Comparison of ENCODE assay signal across 11 mouse cellular contexts in the genomic region with DNA sequence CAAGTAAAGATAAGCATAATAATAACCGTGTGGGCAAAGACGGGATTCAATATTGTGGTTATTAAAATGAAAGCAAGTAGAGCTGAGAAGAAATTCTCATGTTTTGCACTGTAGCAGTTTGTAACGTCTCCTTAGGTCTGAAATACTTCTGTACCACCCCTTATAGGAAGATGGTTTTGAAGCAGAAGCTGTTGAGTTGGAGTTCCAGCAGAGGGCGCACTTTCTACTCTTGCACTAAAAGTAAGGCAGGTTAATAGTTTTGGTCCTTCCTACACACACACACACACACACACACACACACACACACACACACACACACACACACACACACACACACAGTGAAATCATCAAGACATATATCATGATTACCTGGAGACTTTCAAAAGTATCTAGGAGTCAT.
DNase-seq lines count a peak whose midpoint lies in the region; ATAC-seq and TF ChIP-seq lines count a peak whose summit lies in the region.
"Had no signal": no experiment of that assay in that cellular context is flagged by ENCODE, and none has a peak within 500 bp of the region (broad histone marks: within the 10 kb centered on the region; RNA-seq: fewer than 3 reads in every experiment).

No protein-coding gene starts in this region.

- no peak overlapping the region for H3K4me3 ChIP-seq in lung, embryonic 14.5 days (ENCODE audit: low read depth, low read length)
- H3K4me3 ChIP-seq in stomach, postnatal 0 days (ENCODE audit: low read depth, low read length), result no peak overlapping the region
- H3K4me3 ChIP-seq: heart, embryonic 15.5 days; stomach, embryonic 15.5 days had no signal

- TF ChIP-seq EP300 in stomach, postnatal 0 days (optimal IDR thresholded peaks at IDR 0.05), result no peak

- no peaks in the 10 kb centered on the region for H3K9me3 ChIP-seq in lung, embryonic 14.5 days (ENCODE audit: low read depth, low read length)
- no peaks in the 10 kb centered on the region for H3K9me3 ChIP-seq in stomach, postnatal 0 days (ENCODE audit: control insufficient read depth, low read length)
- H3K9me3 ChIP-seq: heart, embryonic 15.5 days; stomach, embryonic 15.5 days had no signal

- H3K4me1 ChIP-seq in lung, embryonic 14.5 days (ENCODE audit: insufficient read depth), result no peaks in the 10 kb centered on the region
- no peaks in the 10 kb centered on the region for H3K4me1 ChIP-seq in stomach, postnatal 0 days (replicated peaks; ENCODE audit: control insufficient read depth, insufficient read depth)
- H3K4me1 ChIP-seq: heart, embryonic 15.5 days; stomach, embryonic 15.5 days had no signal

- 21% methylated on average over 4 of the region's 4 CpGs for WGBS in lung, embryonic 14.5 days
- WGBS in stomach, postnatal 0 days, result 21% methylated on average over 4 of the region's 4 CpGs

- H3K9ac ChIP-seq in lung, embryonic 14.5 days, result no peak overlapping the region
- H3K9ac ChIP-seq in stomach, postnatal 0 days (ENCODE audit: low read length), result no peak overlapping the region
- H3K9ac ChIP-seq: heart, embryonic 15.5 days; stomach, embryonic 15.5 days had no signal

- TF ChIP-seq CTCF in lung, embryonic 14.5 days (IDR thresholded peaks at IDR 0.05; ENCODE audit: low read depth), result peak; percentile 33
- TF ChIP-seq CTCF in stomach, postnatal 0 days (IDR thresholded peaks at IDR 0.05; ENCODE audit: low read depth), result peak; percentile 60

- DNase-seq in cerebellum, postnatal 25 days, result peak; percentile 17 to 62
- no peak for DNase-seq in cerebellum, adult 8-10 months
- DNase-seq in lung, embryonic 14.5 days, result peak; percentile 66
- DNase-seq in lung, postnatal 25 days (ENCODE audit: low spot score), result no peak
- peak; percentile 77 for DNase-seq in brain, adult 2 months (ENCODE audit: low read depth, low spot score)
- peak; percentile 9 to 62 for DNase-seq in kidney, postnatal 36 days
- DNase-seq in stomach, postnatal 0 days (ENCODE audit: low spot score), result peak; percentile 23
- no peak for DNase-seq in urinary bladder, postnatal 4 days (ENCODE audit: low spot score in 2 of 2)

- H3K4me2 ChIP-seq in lung, embryonic 14.5 days, result no peak overlapping the region
- H3K4me2 ChIP-seq in stomach, postnatal 0 days (replicated peaks; ENCODE audit: low read depth), result no peak overlapping the region
- H3K4me2 ChIP-seq: heart, embryonic 15.5 days; stomach, embryonic 15.5 days had no signal

- no peak overlapping the region for H3K27ac ChIP-seq in lung, embryonic 14.5 days (ENCODE audit: low read depth)
- no peak overlapping the region for H3K27ac ChIP-seq in stomach, postnatal 0 days (replicated peaks)
- H3K27ac ChIP-seq: heart, embryonic 15.5 days; macrophage; stomach, embryonic 15.5 days had no signal

- ATAC-seq in lung, embryonic 14.5 days (ENCODE audit: insufficient read depth), result no peak
- no peak for ATAC-seq in stomach, postnatal 0 days (ENCODE audit: low FRiP score, low TSS enrichment)

- no peaks in the 10 kb centered on the region for H3K36me3 ChIP-seq in lung, embryonic 14.5 days (ENCODE audit: insufficient read depth)
- no peaks in the 10 kb centered on the region for H3K36me3 ChIP-seq in stomach, postnatal 0 days (ENCODE audit: control insufficient read depth, insufficient read depth, low read length)
- H3K36me3 ChIP-seq: heart, embryonic 15.5 days; stomach, embryonic 15.5 days had no signal

- H3K27me3 ChIP-seq in lung, embryonic 14.5 days (ENCODE audit: insufficient read depth, low read length), result no peaks in the 10 kb centered on the region
- H3K27me3 ChIP-seq in stomach, postnatal 0 days (ENCODE audit: control insufficient read depth, insufficient read depth, low read length), result no peaks in the 10 kb centered on the region
- H3K27me3 ChIP-seq: heart, embryonic 15.5 days; stomach, embryonic 15.5 days had no signal

Comparison
In these comparisons a context has a peak if more than half of its experiments do, and no peak if none do; other contexts are left out.
1. DNase-seq: peak in cerebellum, postnatal 25 days (2 of 2), lung, embryonic 14.5 days (single experiment), brain, adult 2 months (single experiment), kidney, postnatal 36 days (2 of 2) and stomach, postnatal 0 days (single experiment); none in cerebellum, adult 8-10 months (single experiment), lung, postnatal 25 days (single experiment) and urinary bladder, postnatal 4 days (0 of 2).